Mouse (Mus musculus) cerebellum, adult 9-11 months (tissue): ENCODE measurements around the gene Vmn2r58.
"Not testable (repeated sequence)": the region's sequence is repeated elsewhere in the genome, so short reads cannot be mapped to it uniquely, and the experiment has no call there.

ENCODE experiments used
- DNase-seq: peaks from one replicate; pipeline ENCODE4 v3.0.0; 2022

Vmn2r58 gene

DNA sequence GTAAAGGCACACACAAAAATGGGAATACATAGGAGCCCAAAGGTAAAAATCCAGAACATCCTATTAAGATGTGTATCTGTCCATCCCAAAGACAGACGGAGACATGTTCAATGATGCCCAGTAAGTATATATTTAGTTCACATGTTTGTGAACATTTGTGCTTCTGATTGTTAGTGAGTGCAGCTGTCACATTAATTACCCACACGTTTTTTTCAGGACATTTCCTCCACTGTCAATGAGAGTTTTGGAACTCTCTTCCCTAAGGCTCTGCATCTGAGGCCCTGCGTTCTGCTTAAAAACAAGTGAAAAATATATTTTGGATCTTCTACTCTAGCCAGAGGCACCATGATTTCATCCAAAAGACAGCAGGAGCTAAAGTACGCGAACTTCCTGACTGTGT is at the start of gene Vmn2r58:
TSS of gene Vmn2r58 (minus strand) at position 101 of the 400 bp plus-strand sequence.
- not testable (repeated sequence) for DNase-seq
